Mouse (Mus musculus): ENCODE data around the gene Zc3h12a. TPM values are rescaled to one million over a fixed set of nuclear protein-coding genes. Genes with fewer than 3 reads are reported as not detected.

Gene Zc3h12a
- 329 to 354 TPM (median 349 TPM) in 4 replicates for total RNA-seq (2023)

GRCm38 (mm10) chr4:125127305-125128084, at the start of gene Zc3h12a:
TSS of gene Zc3h12a (minus strand) at chr4:125127840.

GRCm38 (mm10) chr4:125084403-125085345, 43.0 kb downstream of the Zc3h12a start, which contains the start of gene Meaf6:
TSS of gene Meaf6 (plus strand) at chr4:125085134.

Other genes with a start within 250 kb of the Zc3h12a start
- not detected in 4 replicates for gene Epha10, start 246.9 kb downstream of the Zc3h12a start, total RNA-seq (2023)
- 14.6 to 19.8 TPM (median 17.3 TPM) in 4 replicates for gene 9930104L06Rik, start 190.8 kb downstream of the Zc3h12a start, total RNA-seq (2023)
- 2.8 to 3.5 TPM (median 3.0 TPM) in 4 replicates for gene Cdca8, start 188.5 kb downstream of the Zc3h12a start, total RNA-seq (2023)
- gene Rspo1, start 141.4 kb downstream of the Zc3h12a start, total RNA-seq (2023): not detected in 4 replicates
- 88.6 to 102 TPM (median 99.5 TPM) in 4 replicates for gene Gnl2, start 111.3 kb downstream of the Zc3h12a start, total RNA-seq (2023)
- gene Dnali1, start 62.1 kb downstream of the Zc3h12a start, total RNA-seq (2023): not detected in 4 replicates
- 31.2 to 32.3 TPM (median 31.5 TPM) in 4 replicates for gene Snip1, start 61.2 kb downstream of the Zc3h12a start, total RNA-seq (2023)
- gene Meaf6, start 42.7 kb downstream of the Zc3h12a start, total RNA-seq (2023): 40.5 to 50.9 TPM (median 44.1 TPM) in 4 replicates